Mouse (Mus musculus) bone marrow macrophage, adult 2 months (primary cell): ENCODE measurements around the gene Kctd14.

ENCODE experiments used
- CTCF ChIP-seq: IDR thresholded peaks from 2 replicates; pipeline ENCODE4 v1.5.1; 2012; ENCODE audit warnings: low read depth, mild to moderate bottlenecking, low read length, moderate library complexity
- POLR2A ChIP-seq: IDR thresholded peaks from 2 replicates; pipeline ENCODE4 v1.6.1; 2012; ENCODE audit warnings: mild to moderate bottlenecking, low read depth, low read length, borderline replicate concordance

DNA sequence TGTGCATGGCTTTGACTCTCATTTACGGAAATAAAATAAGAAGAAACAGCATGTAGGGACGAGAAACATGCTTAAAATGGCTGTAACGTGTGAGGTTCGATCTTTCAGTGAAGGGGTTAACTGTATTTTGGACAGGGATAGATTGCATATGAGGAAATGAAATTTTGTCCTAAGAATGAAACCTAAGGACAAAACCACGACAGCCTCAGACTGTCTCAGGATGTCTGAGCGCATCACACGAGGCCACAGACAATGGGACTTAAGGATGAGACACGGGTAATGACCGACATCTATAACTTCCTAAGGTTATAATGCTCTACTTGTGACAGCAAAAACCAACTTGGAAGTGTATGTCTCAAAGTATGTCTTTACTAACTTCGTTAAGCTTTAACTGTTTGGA lies 16.6 kb upstream of the Kctd14 start:
- TF ChIP-seq CTCF (no peak), POLR2A (no peak)
